Mouse (Mus musculus): ENCODE measurements at regions not wholly inside any gene's neighbourhood (a gene's known extent, or its start where the extent isn't known, plus 50 kb on each side); places are given as distances from the start of the nearest gene placed in this dataset.

GRCm38 (mm10) chr10:61034056-61034455, 55.1 kb upstream of the Pcbd1 start:
- no peak for DNase-seq

- no peak for DNase-seq
These were observed 60.5 kb upstream of the Pcbd1 start for GRCm38 (mm10) chr10:61028598-61028997.

GRCm38 (mm10) chr10:61027215-61027614, 61.9 kb upstream of the Pcbd1 start:
- DNase-seq, result no peak

GRCm38 (mm10) chr10:61025061-61025460, 64.1 kb upstream of the Pcbd1 start:
- DNase-seq, result no peak

- no peak for DNase-seq
These were observed 65.0 kb upstream of the Pcbd1 start for GRCm38 (mm10) chr10:61024166-61024565.

- DNase-seq, result no peak
These were observed 65.7 kb upstream of the Pcbd1 start for GRCm38 (mm10) chr10:61023431-61023830.

GRCm38 (mm10) chr10:61019566-61019965, 69.6 kb upstream of the Pcbd1 start:
- DNase-seq, result peak; percentile 56

- no peak for DNase-seq
These were observed 76.9 kb upstream of the Pcbd1 start for GRCm38 (mm10) chr10:61012199-61012695.

GRCm38 (mm10) chr10:61010697-61011096, 78.4 kb upstream of the Pcbd1 start:
- no peak for DNase-seq

- no peak for DNase-seq
These were observed 81.7 kb upstream of the Pcbd1 start for GRCm38 (mm10) chr10:61007403-61007802.

GRCm38 (mm10) chr10:61001745-61002160, 87.4 kb upstream of the Pcbd1 start:
- DNase-seq, result no peak

GRCm38 (mm10) chr10:60997393-60997792, 91.7 kb upstream of the Pcbd1 start:
- no peak for DNase-seq

- no peak for DNase-seq
These were observed 93.1 kb upstream of the Pcbd1 start for GRCm38 (mm10) chr10:60995908-60996640.

- no peak for DNase-seq
These were observed 104.0 kb upstream of the Pcbd1 start for GRCm38 (mm10) chr10:60985109-60985576.

- DNase-seq, result no peak
These were observed 107.4 kb upstream of the Pcbd1 start for GRCm38 (mm10) chr10:60981770-60982169.

- no peak for DNase-seq
These were observed 115.5 kb upstream of the Pcbd1 start for GRCm38 (mm10) chr10:60973615-60974014.

GRCm38 (mm10) chr10:60964843-60965242, 124.3 kb upstream of the Pcbd1 start:
- DNase-seq, result no peak

GRCm38 (mm10) chr10:60957820-60958233, 126.4 kb upstream of the Unc5b start:
- DNase-seq, result peak; percentile 37

GRCm38 (mm10) chr10:60955467-60955866, 124.1 kb upstream of the Unc5b start:
- no peak for DNase-seq

GRCm38 (mm10) chr10:60952495-60952894, 121.1 kb upstream of the Unc5b start:
- no peak for DNase-seq

- DNase-seq, result no peak
These were observed 117.7 kb upstream of the Unc5b start for GRCm38 (mm10) chr10:60948983-60949677.

- no peak for DNase-seq
These were observed 111.7 kb upstream of the Unc5b start for GRCm38 (mm10) chr10:60943074-60943473.

- no peak for DNase-seq
These were observed 107.4 kb upstream of the Unc5b start for GRCm38 (mm10) chr10:60938749-60939148.

- no peak for DNase-seq
These were observed 106.1 kb upstream of the Unc5b start for GRCm38 (mm10) chr10:60937517-60937866.
